Mouse (Mus musculus): ENCODE data around the gene Galnt4.
"Not testable (repeated sequence)": the region's sequence is repeated elsewhere in the genome, so short reads cannot be mapped to it uniquely, and the experiment has no call there.

Galnt4 gene

DNA sequence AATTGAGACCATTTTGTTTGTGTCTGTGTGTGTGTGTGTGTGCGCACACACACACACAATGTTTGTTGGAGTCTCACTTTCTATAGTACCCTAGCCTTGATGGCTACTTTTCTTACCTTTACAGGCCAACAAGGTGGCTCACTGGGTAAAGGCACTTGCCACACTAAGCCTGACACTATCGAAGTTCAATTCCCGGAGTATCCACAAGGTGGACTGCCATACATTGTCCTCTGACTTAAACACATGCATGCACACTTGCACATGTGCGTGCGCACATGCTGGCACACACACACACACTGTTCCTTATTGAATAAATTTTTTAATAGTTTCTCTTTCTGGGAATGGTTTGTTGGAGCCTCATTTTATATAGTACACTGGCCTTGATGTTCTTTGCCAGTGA, 48.8 kb downstream of the Galnt4 start:
- no peak for DNase-seq (ENCODE audit: low spot score in 2 of 2)

GRCm38 (mm10) chr10:99157697-99158096, 49.7 kb downstream of the Galnt4 start:
- not testable (repeated sequence) for DNase-seq (ENCODE audit: low spot score in 2 of 2)

DNA sequence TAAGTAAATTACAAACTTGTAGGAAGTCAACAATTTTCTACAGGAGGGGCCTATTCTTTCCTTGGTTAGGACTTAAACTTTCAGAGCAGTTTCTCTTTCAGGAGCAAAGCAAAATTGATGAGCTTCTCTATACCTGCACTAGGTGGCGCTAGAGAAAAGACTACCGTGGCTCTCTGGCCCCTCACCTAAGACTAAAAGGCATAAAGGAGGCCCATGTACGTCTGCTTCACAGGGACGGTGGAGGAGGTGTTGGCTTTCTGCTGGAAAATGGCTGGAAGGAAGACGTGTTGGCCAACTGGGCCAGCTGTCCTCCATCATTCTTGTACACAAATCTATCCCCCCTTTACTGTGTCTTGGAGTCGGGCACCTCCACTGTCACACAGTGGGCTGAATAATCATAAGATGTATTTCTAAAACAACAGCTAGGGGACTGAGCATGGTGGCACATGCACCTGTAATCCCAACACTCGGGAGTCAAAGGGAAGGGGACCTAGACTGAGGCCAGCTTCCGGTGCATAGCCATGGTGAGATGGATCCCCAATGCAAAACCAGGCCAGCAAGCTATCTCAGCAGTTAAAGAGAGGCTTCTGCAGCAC, 54.1 kb downstream of the Galnt4 start:
- no peak for DNase-seq (ENCODE audit: low spot score in 2 of 2)

Measured in urinary bladder, postnatal 36 days (tissue).